Mouse (Mus musculus): ENCODE measurements around the gene Zfp536.
A peak's percentile ranks its signal among the peaks of the same experiment; 100 is the strongest.

Zfp536 gene

DNA sequence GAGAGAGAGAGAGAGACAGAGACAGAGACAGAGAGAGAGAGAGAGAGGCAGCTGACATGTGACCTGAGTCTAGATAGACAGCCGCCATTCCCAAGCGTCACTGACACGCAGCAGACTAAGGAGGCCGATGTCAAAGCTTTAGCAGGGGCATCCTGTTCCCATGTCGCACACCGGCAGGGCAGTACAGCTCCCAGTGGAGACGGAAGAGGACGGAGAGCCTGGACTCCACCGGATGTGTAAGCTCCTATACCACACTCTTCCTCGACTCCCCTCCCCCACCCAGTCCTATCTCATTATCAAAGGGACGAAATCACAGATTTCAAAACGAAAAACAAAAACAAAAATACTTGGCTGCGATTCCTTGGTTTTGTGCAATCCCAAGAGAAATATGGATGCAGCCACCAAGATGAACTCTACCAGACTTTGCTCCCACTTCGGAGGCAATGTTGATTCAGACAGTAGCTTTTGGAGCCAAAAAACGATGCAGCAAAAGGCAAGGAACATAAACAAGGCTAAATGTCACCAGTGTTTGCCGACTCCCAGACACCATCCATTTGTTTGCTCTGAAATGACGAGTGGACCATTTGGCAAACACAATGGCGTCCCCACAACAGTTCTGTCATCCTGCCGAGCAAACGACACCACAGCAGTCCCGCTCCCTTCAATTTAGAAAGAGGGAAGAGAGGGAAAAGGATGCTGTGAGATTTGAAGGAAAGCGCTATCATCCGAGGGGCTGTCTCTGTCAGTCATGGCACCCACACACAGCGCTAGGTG is 299.9 kb downstream of the Zfp536 start:
- DNase-seq (ENCODE audit: low read depth, low spot score): no peak

DNA sequence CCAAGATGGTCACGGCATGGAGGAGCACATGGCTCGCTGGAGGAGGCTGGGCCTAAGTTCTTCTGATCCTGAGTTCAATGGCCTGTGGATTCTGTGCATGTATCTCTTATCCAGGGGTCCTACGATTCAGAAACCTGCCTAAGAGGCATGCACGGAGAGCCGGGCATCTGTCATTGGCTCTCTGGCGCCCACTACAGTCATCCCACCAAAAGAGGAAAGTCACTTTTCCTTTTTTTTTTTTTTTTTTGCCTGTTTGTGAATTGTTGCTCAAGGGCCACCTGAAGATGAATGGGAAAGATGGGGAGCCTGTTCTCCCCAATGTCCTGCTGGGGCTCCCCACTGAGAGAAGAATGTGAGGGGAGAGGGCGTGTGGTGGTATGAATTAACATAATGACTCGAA is 301.7 kb downstream of the Zfp536 start:
- DNase-seq (ENCODE audit: low read depth, low spot score): peak; percentile 35

DNA sequence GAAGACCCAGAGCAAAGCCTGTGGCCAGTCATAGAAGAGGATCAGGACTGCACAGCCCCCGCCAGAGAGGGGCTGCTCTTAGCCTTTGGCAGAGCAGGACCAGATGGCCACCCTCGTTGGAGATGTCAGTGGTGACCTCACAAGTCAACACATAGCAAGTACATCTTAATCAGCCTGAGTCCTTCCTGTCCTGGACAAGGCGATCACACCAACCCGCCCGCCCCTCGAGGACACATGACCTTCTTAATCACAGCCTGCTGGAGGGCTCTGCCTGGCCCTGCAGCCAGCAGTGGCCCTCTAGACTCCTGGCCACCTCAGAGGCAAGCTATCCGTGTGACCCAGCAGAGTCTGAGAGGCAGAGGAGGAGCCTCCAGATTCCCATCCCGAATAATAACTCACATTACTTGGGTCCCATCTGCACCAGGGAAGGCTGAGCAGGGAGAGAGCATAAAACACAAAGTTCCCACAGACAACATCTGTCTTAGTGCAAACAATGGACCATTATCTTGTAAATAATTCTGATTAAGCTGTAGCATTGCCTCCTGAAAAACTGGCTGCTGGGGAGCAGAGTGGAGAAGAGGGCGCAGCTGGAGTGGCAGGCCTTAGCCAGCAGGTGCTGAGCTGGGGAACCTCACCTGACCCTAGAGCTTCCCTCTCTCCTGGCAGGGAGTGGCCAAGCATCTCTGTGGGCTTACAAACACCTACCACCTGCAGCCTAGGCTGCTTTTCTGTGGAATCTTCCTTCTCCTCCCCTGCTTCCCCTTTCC is 306.8 kb downstream of the Zfp536 start:
- peak; percentile 80 for DNase-seq (ENCODE audit: low read depth, low spot score)

GRCm38 (mm10) chr7:37464186-37464721 is 309.2 kb downstream of the Zfp536 start:
- peak; percentile 31 for DNase-seq (ENCODE audit: low read depth, low spot score)

GRCm38 (mm10) chr7:37447523-37447922 is 325.9 kb downstream of the Zfp536 start:
- no peak for DNase-seq (ENCODE audit: low read depth, low spot score)

DNA sequence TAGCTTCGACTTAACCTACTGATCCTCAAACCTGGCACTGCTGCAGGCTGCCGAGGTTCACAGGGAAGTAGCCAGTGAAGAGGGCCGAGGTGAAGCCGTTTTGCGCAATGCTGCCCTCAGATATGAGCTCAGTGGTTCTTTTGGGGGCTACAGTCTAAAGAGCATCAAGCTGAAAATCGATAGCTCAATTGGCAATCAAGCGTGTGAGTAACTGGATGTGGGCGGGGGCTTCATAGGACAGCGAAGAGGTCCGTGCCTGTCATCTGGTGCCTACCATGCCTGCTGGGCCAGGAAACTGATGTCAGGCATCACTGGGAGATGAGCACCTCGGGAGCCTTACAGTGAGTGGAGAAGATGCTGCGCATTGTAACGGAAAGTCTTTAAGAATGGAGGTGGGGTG is 333.5 kb downstream of the Zfp536 start:
- DNase-seq (ENCODE audit: low read depth, low spot score): no peak

DNA sequence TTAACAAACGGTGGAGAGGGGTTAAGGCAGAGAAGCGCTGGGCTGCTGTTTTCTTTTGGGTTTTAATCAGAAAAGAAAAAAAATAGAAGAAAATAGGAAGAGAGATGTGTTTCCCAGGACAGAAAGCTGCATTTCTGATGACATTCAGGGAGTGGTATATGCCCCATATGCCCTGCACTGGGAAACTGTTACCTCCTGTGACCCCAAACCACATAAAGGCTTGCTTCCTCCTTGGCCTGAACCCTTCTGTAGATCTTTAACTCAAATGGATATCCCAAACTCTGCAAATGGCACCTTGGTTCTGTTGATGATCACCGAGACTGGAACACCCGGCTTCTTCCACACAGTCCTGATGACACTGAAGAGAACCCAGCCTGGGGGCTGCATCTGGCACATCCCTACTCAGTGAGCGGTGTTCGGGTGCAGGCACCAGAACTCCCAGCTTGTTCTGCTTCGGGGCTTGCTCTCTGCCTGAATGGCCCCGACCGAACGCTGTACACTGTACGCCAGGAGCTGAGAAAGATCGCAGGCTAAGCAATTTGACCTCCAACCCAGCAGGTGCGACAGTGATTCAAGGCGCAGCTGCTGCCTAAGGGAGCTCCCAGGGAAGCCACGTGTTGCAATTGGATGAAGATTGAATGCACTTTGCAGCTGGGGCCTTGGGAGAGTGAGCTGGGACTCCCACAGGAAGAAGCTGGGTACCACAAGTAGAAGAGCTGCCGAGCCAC is 334.2 kb downstream of the Zfp536 start:
- peak; percentile 47 for DNase-seq (ENCODE audit: low read depth, low spot score)

DNA sequence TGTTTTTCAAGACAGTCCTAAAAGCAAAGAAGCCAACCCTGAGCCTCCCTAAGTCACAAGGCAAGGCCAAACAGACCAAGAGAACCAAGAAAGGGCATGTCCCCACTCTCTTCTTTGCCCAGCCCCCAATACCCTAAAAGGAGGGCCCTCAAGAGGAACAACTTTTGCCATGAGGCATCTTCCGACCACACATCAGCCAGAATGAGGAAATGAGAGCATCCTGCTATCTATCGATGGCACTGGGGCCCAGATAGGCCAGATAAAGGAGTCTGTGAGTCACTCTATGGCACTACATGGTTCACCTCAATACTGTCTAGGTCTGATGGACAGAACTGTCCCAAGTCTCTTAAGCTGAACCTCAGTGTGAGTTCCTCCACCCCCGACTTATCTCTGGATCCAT is 335.6 kb downstream of the Zfp536 start:
- DNase-seq (ENCODE audit: low read depth, low spot score): no peak

- no peak for DNase-seq (ENCODE audit: low read depth, low spot score)
These were observed 340.3 kb downstream of the Zfp536 start for GRCm38 (mm10) chr7:37433156-37433555.

DNA sequence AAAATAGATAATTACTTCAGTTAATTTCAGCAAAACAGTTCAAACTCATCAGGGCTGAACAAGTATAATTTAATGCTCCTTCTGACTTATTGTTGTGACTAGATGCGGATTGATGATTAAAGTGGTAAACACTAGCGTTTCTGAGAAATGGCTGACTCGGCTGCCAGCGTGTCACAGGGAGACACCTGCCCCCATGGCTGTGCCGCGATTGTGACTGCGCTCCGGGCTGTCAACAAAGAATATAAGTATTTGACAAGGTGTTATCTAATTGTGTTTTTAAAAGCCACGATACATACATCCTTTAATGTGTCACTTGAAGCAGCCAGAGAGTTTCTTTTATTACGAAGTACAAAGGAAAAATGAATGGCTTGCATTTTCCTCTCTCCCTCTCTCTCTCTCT is 342.0 kb downstream of the Zfp536 start:
- DNase-seq (ENCODE audit: low read depth, low spot score): no peak

DNA sequence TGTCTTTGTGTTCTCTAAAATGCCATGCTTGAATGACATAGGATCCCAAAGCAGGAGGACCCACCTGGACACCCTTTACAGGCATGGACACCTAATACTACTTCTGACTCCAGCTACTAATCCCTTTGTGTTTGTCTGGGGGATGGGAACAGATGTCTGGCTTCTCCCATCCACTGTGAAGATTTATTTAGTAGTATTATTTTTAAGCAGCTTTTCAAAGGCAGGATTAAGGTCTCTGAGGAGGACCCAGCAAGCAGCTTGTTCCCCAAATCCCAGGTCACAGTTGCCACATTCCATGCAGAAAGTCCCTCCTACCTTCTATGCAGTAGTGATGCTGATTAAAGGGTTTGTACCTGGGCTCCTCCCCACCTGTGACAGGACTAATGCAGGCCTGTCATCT is 347.4 kb downstream of the Zfp536 start:
- no peak for DNase-seq (ENCODE audit: low read depth, low spot score)

GRCm38 (mm10) chr7:37422966-37423365 is 350.5 kb downstream of the Zfp536 start:
- DNase-seq (ENCODE audit: low read depth, low spot score): no peak
